Mouse (Mus musculus) heart, adult 8-10 months (tissue): ENCODE measurements around the gene Arglu1. TPM values are rescaled to one million over a fixed set of nuclear protein-coding genes. Genes with fewer than 3 reads are reported as not detected.
A peak's percentile ranks its signal among the peaks of the same experiment; 100 is the strongest.

Source experiments
- DNase-seq: peaks from one replicate; pipeline ENCODE4 v3.0.0; 2022; ENCODE audit warnings: low spot score
- total RNA-seq, 4 experiments: library from RNA; stranded (reverse); gene quantifications; 2 replicates each; pipeline ENCODE4 v1.2.4; 2022

The Arglu1 gene
- 10 to 100 TPM; 21.1 to 35.1 (median 27.4) TPM for total RNA-seq

DNA sequence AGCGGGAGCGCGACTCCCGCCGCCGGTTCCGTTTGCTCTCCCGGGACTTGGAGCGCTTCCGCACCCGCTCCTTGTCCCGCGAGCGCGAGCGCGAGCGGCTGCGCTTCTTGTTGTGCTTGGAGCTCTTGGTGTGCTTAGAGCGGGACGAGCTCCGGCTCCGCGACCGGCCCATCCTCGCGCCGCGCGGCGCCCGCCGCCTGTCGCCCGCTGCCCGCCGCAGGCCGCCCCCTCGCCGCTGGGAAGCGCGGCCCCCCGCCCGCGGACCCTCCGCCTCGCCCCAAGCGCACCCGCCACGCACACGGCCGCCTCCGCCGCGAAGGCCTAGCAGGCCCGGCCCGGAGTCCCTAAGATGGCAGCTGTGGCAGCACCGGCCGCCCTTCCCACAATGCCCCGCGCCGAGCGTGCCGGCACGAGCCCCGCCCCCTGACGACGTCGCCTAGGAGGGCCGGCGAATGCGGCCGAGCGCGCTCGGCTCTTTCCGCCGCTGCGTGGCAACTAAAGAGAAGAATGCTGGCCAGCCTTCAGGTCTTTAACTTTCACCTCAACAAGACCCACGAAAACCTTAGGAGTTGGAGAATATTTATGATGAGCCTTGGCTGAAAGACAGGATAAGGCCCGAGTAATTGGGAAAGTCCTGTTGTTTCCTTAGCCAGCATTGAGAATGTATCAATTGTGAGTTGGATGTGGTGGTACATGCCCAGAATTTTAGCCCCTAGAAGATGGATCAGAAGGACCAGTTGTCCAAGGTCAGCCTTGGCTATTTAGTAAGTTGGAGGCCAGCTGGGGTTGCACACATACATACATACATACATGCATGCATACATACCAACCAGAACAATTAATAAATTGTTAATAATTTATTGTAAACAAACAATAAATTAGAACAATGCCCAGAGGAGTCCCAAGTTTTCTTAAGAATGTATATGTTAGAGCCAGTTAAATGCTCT is at the start of gene Arglu1:
TSS of gene Arglu1 (minus strand) at position 376 of the 947 bp plus-strand sequence.
- peak; percentile 92 for DNase-seq

DNA sequence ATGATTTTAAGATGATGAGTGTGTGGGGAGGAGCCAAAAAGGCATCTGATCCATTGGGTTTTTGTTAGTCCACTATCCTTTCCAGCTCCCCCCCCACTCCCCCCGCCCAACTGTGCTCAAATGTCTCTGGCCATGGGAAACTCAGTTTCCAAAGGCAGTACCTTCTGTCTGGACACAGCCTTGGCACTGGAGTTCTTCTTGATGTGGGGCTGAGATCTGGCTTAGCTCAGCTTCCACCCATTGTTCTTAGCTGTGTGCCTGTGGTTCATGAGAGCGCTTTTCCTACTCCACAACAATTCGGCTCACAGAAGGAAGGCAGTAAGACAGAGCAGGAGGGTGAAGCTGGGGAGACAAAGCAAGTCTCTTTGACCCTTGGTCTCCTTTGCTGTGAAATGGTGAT is 47.0 kb upstream of the Arglu1 start:
- peak; percentile 54 for DNase-seq

- peak; percentile 22 for DNase-seq
These were observed 46.5 kb upstream of the Arglu1 start for GRCm38 (mm10) chr8:8736826-8737225.

GRCm38 (mm10) chr8:8733804-8734203 is 43.5 kb upstream of the Arglu1 start:
- peak; percentile 33 for DNase-seq

DNA sequence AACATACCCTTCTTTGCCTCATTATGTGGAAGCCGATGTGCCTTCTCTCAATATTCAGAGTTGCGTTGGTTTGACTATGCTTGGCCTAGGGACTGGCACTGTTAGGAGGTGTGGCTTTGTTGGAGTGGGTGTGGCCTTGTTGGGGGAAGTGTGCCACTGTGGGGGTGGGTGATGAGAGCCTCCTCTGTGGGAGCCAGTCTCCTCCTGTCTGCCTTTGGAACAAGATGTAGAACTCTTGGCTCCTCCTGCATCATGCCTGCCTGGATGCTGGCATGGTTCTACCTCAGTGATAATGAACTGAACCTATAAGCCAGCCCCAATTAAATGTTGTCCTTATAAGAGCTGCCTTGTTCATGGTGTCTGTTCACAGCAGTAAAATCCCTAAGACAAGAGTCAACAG is 38.3 kb upstream of the Arglu1 start:
- no peak for DNase-seq

GRCm38 (mm10) chr8:8726547-8726946 is 36.2 kb upstream of the Arglu1 start:
- no peak for DNase-seq

DNA sequence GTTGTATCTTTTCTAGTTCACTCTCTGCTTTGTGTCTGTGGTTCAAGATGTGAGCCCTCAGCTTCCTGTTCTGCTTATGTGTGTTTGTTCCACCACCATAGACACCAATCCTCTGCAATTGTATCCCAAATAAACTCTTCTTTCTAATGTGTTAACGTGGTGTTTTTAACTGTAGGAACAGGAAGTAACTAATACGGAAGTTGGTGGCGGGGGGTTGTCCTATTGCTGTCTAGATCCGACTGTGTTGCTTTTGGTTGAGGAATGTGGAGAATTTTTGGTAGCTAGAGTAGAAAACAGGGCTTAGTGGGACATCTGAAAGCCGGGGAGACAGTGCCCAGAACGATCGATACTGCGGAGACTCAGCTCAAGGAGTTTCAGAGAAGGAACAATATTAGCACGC is 14.5 kb upstream of the Arglu1 start:
- DNase-seq: no peak

DNA sequence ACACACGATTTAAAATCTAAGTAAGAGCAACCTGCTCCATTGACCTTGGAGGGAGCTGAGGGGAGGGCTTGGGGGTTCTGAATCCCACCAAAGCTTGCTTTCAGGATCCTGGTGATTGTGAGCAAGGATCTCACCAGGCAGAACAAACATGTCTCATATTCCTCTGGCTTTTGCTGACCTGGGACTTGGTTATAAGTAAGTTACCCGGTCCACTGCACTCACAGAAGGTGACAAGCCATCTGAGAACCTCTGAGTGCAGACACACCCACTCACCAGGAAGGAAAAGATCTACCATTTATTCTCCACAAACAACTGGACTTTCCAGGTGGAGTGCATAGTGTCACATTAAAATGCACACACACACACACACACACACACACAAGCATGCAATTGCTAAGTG is 13.3 kb upstream of the Arglu1 start:
- DNase-seq: no peak

- DNase-seq: no peak
These were observed 10.5 kb upstream of the Arglu1 start for GRCm38 (mm10) chr8:8700821-8701220.

DNA sequence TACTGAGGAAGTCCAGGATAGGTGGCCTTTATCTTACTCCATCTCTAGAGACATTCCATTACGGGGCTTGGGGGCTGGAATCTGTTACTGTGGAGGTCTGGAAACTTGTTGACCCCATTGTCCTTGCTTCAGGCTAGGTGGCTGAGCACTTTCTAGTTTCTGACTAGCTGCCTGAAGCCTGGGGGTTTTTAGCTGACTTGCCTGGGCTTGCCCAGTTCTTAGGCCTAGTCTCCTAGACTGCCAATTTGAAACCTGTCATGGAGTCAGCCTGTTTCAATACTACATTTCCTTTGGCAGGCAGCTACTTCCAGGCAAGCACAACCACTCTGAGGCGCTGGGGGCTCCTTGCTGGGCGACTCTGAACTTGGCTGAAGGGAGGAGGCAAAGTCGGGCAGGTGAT is 9.9 kb upstream of the Arglu1 start:
- DNase-seq: no peak

GRCm38 (mm10) chr8:8689454-8690145 is 721 bp downstream of the Arglu1 start:
- DNase-seq: peak; percentile 38

GRCm38 (mm10) chr8:8688823-8689453 is 1.4 kb downstream of the Arglu1 start:
- no peak for DNase-seq

- no peak for DNase-seq
These were observed 4.8 kb downstream of the Arglu1 start for GRCm38 (mm10) chr8:8685517-8685916.

DNA sequence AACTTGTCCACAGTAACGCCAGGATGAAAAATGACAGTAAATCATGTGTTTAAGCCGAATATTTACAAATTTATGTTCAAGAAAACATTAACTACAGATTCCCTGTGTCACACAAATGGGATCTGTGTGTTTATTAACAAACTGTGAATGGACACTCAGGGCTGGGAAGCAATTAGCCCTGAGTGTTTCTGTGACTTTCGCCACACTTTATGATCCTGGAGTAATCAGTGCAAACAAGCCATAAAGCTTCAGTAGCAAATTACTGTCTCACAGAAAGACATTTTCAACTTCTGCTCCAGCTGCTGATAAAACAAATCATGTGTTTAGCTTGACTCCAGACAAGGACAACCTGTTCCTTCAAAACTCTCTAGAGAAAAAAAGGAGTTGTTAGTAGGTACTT is 7.6 kb downstream of the Arglu1 start:
- no peak for DNase-seq

DNA sequence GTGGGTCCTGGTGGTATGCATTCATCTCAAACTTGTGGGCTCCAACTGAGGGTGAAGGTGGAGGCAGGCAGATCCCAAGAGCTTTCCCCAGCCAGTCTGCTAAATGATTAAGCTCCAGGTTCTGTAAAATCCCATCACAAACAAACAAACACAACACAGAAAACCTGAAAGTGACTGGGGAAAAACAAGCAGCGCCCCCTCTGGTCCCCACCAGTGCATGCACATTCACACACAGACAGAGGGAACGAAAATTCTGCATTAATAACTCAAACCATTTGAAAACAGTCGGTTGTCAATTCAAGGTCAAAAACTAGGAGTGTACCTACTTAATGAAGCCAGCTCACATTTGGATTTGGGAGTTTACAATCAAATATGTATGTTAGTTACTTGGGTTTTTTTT is 12.1 kb downstream of the Arglu1 start:
- no peak for DNase-seq

GRCm38 (mm10) chr8:8674864-8675263 is 15.5 kb downstream of the Arglu1 start:
- DNase-seq: no peak

- peak; percentile 89 for DNase-seq
These were observed 28.6 kb downstream of the Arglu1 start for GRCm38 (mm10) chr8:8661759-8662138.

DNA sequence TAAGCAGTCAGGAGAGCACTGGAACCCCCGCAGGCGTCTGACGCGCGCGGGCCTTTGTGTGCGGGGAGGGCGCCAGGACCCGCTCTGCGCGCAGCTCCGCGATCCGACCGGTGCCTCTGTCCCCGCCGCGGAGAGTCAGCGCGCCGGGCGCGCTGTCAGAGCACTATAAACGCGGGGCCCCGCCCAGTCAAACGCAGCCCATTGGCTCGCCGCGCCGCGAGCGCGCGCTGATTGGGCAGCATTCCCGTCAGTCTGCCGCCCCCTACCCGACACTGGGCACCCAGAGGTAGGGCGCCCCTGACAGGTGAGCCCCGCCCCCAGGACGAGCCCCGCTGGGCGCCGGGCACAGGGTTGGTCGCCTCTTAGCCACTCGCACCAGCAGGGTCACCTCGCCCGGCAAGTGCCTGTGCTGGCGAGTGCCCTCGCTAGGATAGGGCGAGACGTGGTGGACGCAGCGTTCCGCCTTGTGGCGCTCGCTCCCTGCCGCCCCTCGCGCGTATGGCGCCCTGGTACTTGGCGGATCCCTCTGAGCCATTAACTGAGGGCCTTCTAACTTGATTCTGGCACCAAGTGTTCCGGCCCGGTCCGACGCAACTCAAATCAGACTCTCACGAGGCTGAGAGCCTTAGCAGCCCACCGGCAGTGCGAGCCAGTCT is 29.1 kb downstream of the Arglu1 start, which contains the start of gene Efnb2:
TSS of gene Efnb2 (minus strand) at position 140 of the 656 bp plus-strand sequence.
- DNase-seq: peak; percentile 94

DNA sequence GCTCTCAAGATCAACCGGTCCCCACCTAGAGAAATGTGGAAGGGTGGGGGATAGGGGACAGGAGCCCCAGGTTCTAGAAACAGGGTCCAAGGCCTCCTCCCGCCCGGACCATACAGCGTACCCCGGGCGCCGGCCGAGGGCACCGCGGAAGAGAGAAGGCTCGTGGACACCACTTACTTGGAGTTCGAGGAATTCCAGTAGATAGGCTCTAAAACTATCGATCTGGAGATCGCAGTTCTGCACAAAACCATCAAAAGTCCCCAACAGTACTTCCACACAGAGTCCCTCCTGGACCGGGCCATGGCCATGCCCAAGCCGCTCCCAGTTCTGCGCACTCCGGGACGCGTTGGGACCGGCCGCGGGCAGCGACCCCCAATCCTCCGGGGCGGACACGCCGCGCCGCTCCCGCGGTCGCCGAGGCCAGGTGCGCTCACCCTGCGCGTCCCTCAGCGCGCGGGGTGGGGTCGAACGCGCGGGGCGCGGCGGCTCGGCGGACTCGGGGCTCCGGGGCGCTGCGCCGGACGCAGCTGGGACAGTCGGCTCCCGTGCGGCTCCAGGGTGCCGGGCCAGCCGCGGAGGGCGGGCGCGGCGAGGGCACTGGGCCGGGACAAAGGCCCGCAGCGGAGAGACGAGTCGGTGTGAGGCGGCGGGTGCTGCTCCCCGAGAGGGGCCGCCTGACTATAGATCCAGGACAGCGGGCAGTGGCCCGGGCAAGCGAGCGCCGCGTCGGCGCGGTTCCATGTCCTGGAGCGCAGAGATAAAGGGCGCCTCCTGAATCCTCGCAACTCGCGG is 29.8 kb downstream of the Arglu1 start:
- peak; percentile 11 for DNase-seq

GRCm38 (mm10) chr8:8659503-8660306 is 30.6 kb downstream of the Arglu1 start:
- peak; percentile 13 for DNase-seq
